Mouse (Mus musculus): ENCODE measurements around the gene Rps12-ps3. TPM values are rescaled to one million over a fixed set of nuclear protein-coding genes. Genes with fewer than 3 reads are reported as not detected.

Gene Rps12-ps3
- polyA plus RNA-seq, 1 experiment from 2014 or later, result 16.3 TPM

Other genes with a start within 250 kb of the Rps12-ps3 start
- gene Shtn1, start 246.2 kb upstream of the Rps12-ps3 start, polyA plus RNA-seq (2014; fragmentation: Nextera tagmentation; extraction: Ambion mirVana), result 2.5 and 4.0 TPM in 2 replicates
- 0.14 TPM in 1 of 2 replicates, not detected in the other for gene Vax1, start 152.2 kb upstream of the Rps12-ps3 start, polyA plus RNA-seq (2014; fragmentation: Nextera tagmentation; extraction: Ambion mirVana)
- not detected in 2 replicates for gene Kcnk18, start 103.1 kb upstream of the Rps12-ps3 start, polyA plus RNA-seq (2014; fragmentation: Nextera tagmentation; extraction: Ambion mirVana)
- 17.3 and 18.1 TPM in 2 replicates for gene Slc18a2, start 61.4 kb upstream of the Rps12-ps3 start, polyA plus RNA-seq (2014; fragmentation: Nextera tagmentation; extraction: Ambion mirVana)
- gene Pdzd8, start 23.5 kb downstream of the Rps12-ps3 start, polyA plus RNA-seq (2014; fragmentation: Nextera tagmentation; extraction: Ambion mirVana), result 14.1 and 18.2 TPM in 2 replicates
- gene Emx2, start 136.1 kb downstream of the Rps12-ps3 start, polyA plus RNA-seq (2014; fragmentation: Nextera tagmentation; extraction: Ambion mirVana), result 1.0 and 1.4 TPM in 2 replicates